Mouse (Mus musculus) Muller cell, postnatal 12 days (primary cell): ENCODE results near the gene Jazf1.
A peak's percentile ranks its signal among the peaks of the same experiment; 100 is the strongest.

ENCODE experiments used
- DNase-seq: peaks from one replicate; pipeline ENCODE4 v3.0.0-alpha.2; 2015; ENCODE audit errors: inconsistent ontology term

Jazf1 gene

GRCm38 (mm10) chr6:52956131-52956530, 112.3 kb downstream of the Jazf1 start:
- no peak for DNase-seq

DNA sequence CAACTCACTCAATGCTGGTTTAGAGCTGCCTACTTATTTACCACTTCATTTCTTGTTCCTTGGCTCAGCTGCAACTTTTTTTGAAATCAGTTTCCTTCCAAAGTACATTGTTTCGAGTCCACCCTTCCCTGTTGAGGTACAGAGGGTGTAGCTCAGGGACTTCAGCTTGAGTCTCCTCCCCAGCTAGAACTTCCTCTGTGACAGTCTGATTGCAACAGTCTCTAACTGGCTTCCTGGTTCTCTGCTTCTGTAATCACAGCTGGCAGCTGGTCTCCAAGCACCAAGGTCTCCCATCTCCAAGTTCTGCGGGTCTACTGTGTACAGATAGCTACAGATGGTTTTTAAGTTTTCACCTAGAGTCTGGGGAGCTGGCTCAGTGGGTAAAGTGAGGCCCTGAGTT, 113.1 kb downstream of the Jazf1 start:
- no peak for DNase-seq

GRCm38 (mm10) chr6:52954861-52955260, 113.6 kb downstream of the Jazf1 start:
- DNase-seq = no peak

GRCm38 (mm10) chr6:52954441-52954840, 114.0 kb downstream of the Jazf1 start:
- DNase-seq = peak; percentile 90

GRCm38 (mm10) chr6:52952526-52952900, 115.9 kb downstream of the Jazf1 start:
- DNase-seq = no peak

- DNase-seq = no peak
Measured at GRCm38 (mm10) chr6:52951871-52952525, 116.4 kb downstream of the Jazf1 start.

DNA sequence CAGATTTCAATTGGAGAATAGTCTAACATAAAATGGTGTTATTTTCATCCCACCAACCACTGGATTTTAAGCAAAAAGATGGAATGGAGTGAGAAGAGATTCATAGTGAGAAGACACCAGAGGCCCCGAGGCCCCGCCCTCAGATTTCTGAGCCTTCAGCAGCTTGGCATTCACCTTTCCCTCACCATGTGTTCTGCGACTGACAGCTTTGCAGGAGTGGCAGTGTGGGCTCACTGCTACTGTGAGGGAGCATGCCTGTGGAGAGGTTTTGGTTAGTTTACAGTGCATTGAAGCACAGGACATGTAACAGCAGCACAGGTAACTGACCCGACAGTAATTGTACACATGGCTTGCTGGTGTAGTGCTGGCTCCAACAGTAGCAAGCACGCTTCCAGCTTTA, 118.1 kb downstream of the Jazf1 start:
- no peak for DNase-seq

DNA sequence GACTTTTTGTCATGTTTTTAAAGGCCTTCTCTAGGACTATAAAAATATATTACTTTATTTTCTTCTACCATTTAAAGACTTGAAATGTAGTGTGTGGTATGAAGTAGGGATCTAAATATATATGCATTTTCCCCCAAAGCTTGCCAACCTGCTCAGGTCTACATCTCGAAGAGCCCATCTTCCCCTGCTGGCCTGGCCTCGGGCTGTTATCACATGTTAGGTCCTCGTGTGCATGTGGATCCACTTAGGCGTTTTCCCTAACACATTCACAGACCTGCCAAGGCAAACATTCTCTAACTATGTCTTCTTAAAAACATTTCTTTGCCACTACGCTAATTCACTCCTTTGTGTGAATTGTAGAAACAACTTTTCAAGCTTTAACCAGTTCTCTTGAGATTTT, 125.9 kb downstream of the Jazf1 start:
- no peak for DNase-seq

DNA sequence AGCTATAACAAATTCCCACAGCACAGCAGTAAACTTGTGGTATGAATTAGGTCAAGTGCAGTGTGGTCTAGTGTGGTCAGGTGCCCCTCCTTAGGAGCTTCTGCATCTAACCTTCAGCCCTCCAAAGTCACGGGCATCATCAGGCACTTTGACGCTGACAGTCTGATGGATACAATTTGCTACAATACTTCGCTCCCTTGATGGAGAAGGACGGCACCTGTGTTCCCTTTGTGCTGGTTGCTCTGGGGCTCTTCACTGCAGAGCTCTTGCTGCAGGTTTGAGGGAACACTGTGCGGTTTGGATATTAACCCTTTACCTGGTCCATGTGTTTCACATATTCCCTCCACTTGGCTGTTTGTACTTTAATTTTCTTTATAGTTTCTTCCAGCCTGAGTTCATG, 126.3 kb downstream of the Jazf1 start:
- DNase-seq = no peak

GRCm38 (mm10) chr6:52937916-52938315, 130.5 kb downstream of the Jazf1 start:
- DNase-seq = no peak

- DNase-seq = no peak
Measured at GRCm38 (mm10) chr6:52936995-52937394, 131.4 kb downstream of the Jazf1 start.

DNA sequence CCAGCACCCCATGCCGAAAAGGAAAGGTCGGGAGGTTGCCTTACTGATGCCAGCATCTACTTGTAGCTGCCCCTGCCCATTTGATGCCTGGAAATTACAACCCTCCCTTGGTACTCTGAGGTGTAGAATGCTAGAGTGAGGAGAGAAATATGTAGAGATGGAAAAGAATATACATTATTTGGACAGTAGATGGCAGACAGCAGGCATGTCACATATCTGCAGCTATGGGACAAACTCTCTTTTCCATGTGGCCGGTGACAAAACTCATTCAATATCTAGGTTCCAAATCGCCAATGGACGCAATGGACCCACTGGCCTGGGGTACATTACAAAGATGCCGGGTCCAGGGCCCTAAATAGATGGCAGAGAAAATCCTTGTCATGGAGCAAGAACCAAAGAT, 134.4 kb downstream of the Jazf1 start:
- DNase-seq = no peak

GRCm38 (mm10) chr6:52932603-52933178, 135.7 kb downstream of the Jazf1 start:
- DNase-seq = no peak

- no peak for DNase-seq
Measured at GRCm38 (mm10) chr6:52929358-52929757, 139.1 kb downstream of the Jazf1 start.

DNA sequence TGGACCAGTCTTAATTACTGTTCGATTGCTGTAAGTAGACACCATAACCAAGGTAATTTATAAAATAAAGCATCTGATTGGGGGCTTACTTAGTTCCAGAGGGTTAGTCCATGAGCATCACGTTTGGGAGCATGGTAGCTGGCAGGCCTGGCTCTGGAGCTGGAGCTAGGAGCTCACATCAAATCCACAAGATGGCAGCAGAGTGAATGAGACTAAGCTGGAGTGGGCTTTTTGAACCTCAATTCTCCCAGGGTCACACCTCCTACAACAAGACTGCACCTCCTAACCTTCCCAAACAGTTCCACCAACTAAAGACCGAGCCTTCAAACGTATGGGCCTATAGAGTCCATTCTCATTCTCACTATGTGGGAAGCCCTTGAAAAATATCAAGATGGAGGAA, 141.5 kb downstream of the Jazf1 start:
- no peak for DNase-seq

GRCm38 (mm10) chr6:52925458-52926042, 142.9 kb downstream of the Jazf1 start:
- DNase-seq = no peak

- DNase-seq = no peak
Measured at GRCm38 (mm10) chr6:52921248-52921647, 147.2 kb downstream of the Jazf1 start.

- DNase-seq = no peak
Measured at GRCm38 (mm10) chr6:52920719-52921118, 147.7 kb downstream of the Jazf1 start.

DNA sequence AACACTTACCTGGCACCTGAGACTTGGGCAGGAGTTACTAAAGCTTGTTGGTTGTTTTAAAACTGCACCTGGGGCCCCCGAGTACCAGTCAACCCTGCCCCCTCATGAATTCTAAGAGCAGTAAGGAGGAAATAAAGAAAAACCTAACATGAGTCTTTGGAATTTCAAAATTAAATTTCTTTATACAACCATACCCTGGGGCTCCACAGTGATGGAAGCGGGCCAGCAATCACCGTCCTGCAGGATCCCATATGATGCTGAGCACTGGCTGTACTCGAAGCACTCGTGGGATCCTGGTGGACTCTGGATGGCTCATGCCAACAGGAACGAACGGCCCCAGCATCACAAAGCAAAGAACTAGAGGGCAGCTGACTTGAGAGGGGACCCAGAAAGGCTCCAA, 149.0 kb downstream of the Jazf1 start:
- DNase-seq = no peak

GRCm38 (mm10) chr6:52918980-52919379, 149.5 kb downstream of the Jazf1 start:
- no peak for DNase-seq

GRCm38 (mm10) chr6:52917471-52917870, 151.0 kb downstream of the Jazf1 start:
- DNase-seq = no peak

DNA sequence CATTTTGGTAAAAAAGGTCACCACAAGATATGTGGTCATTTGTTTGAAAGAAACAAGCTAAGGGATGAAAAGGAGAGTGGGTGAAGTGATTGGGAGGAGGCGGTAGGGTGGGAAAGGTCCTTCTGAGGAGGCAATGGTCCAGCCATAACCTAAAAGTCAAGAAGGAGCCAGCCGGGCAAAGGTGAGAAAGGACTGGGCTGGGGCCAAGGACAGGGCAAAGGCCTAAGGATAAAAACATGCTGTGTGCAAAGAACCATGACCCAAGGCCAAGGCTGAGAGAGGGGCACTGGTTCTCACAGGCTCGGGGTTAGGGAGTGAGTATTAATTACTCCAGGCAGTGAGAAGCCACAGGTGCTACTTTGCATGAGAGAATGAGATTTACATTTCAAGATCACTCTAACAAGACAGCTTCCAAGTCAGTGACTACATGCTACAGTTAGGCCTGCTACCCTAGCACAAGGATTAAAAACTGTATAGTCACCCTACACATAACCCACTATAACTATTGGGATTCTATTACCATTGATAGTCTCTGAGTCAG, 151.5 kb downstream of the Jazf1 start:
- DNase-seq = no peak

- DNase-seq = no peak
Measured at GRCm38 (mm10) chr6:52914921-52915320, 153.5 kb downstream of the Jazf1 start.
